Mouse (Mus musculus) inflammation-experienced regulatory T-cells (primary cell): ENCODE results near the gene Abraxas2. TPM values are rescaled to one million over a fixed set of nuclear protein-coding genes. Genes with fewer than 3 reads are reported as not detected.

Source experiments
- polyA plus RNA-seq, 2 experiments: library from polyadenylated mRNA; unstranded; fragments of 100-300 nt; shearing (Covaris generic); gene quantifications; one replicate each; pipeline ENCODE4 v1.2.1; 2017

Gene Abraxas2
- 10 to 100 TPM; 34.0 to 35.5 TPM for polyA plus RNA-seq

GRCm38 (mm10) chr7:132859042-132859958, at the start of gene Abraxas2:
Abraxas2 (plus strand) TSS chr7:132859225.

GRCm38 (mm10) chr7:132813416-132814088, 45.5 kb upstream of the Abraxas2 start, which contains the start of gene Fam53b:
Fam53b (minus strand) TSS chr7:132813886.

GRCm38 (mm10) chr7:132852173-132852844, 6.7 kb upstream of the Abraxas2 start, which contains the start of gene Eef1akmt2:
Eef1akmt2 (minus strand) TSS chr7:132852673.

GRCm38 (mm10) chr7:132930850-132931559, 72.0 kb downstream of the Abraxas2 start, which contains the start of gene Zranb1:
Zranb1 (plus strand) TSS chr7:132931142.

Other genes starting within 250 kb of the Abraxas2 start
- 1 to 10 TPM; 3.3 to 5.3 TPM for gene Lhpp, start 248.6 kb upstream of the Abraxas2 start, polyA plus RNA-seq
- 100 to 1,000 TPM; 154 to 188 TPM for gene Fam53b, start 45.3 kb upstream of the Abraxas2 start, polyA plus RNA-seq
- gene Eef1akmt2, start 6.6 kb upstream of the Abraxas2 start, polyA plus RNA-seq, result 10 to 100 TPM; 47.5 to 51.2 TPM
- gene Zranb1, start 71.9 kb downstream of the Abraxas2 start, polyA plus RNA-seq, result 10 to 100 TPM; 27.6 to 28.8 TPM